Mouse (Mus musculus) bone marrow, adult 2 months (tissue): ENCODE measurements around the gene Slc38a3.

Source experiments
- CTCF ChIP-seq: fragments of 200-500 bp; IDR thresholded peaks from 2 replicates; pipeline ENCODE4 v1.5.1; 2011; ENCODE audit warnings: low read length, control low read depth; ENCODE audit not compliant: control insufficient read depth, insufficient read depth
- POLR2A ChIP-seq: fragments of 200-500 bp; IDR thresholded peaks from 2 replicates; pipeline ENCODE4 v1.6.1; 2011; ENCODE audit warnings: low read depth, mild to moderate bottlenecking, control low read depth, low read length, borderline replicate concordance; ENCODE audit not compliant: control insufficient read depth

GRCm38 (mm10) chr9:107698611-107699190 is 29.4 kb upstream of the Slc38a3 start:
- TF ChIP-seq CTCF (no peak), POLR2A (no peak)
